Mouse (Mus musculus): ENCODE results near the gene Ttll5.

Gene Ttll5

DNA sequence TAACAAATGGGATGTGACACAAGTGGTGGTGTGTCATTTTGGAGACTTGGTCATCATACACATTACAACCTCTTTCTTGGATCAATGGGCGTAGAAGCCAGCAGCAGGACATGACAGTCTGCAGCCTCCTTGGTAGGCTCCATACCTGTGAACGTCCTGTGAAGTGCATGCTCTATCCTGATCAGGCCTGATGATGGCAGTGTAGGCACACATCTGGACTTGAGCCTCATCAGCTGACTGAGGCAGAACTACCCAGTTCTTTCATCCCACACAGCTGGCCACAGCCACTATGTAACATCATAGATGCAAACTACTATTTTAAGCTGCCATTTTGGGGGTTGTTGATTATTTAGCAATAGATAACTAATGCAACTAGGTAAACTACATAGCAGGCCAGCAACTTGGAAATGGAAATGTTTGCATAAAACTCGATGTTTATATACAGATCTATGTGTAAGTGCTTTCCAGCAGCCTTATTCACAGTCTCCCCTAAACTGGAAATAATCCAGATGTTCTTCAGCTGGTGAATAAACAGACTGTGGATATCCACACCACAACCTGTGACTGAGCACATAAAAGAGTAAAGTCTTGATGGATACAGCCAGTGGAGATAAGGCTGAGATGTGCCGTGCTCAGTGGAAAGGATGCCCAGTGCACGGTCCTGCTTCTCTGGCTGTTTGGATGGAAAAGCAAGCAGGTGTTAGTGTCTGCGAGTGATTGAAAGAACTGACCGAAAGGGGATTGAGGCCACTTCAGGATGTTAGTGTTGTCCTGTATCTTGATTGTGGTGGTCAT, 23.9 kb downstream of the Ttll5 start:
- DNase-seq, result no peak

GRCm38 (mm10) chr12:85850661-85851060, 26.2 kb downstream of the Ttll5 start:
- DNase-seq, result no peak

GRCm38 (mm10) chr12:85853836-85854235, 29.4 kb downstream of the Ttll5 start:
- no peak for DNase-seq

- DNase-seq, result no peak
Observed at GRCm38 (mm10) chr12:85854271-85854670, 29.8 kb downstream of the Ttll5 start.

GRCm38 (mm10) chr12:85857300-85857699, 32.8 kb downstream of the Ttll5 start:
- no peak for DNase-seq

DNA sequence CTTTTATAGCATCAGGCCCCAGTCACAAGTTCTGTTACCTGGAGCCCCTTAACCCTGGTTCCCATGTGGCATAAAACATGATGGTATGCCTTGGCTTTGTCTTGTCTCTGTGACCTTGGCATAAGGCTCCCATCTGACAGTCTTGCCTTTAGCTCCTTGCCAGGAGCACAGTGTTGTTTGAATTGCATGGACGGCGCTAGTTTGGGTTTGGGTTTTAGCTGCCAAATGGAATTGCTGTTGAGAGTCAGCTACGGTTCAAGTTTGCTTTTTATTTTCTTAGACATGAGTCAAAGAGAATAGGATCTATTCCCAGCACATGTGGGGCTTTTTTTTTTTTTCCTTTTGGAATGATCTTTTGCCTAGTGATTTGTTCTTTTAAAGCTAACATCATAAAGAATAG, 34.7 kb downstream of the Ttll5 start:
- no peak for DNase-seq

GRCm38 (mm10) chr12:85859511-85860189, 35.2 kb downstream of the Ttll5 start:
- DNase-seq, result no peak

GRCm38 (mm10) chr12:85862514-85862913, 38.1 kb downstream of the Ttll5 start:
- no peak for DNase-seq

GRCm38 (mm10) chr12:85865526-85865925, 41.1 kb downstream of the Ttll5 start:
- no peak for DNase-seq

DNA sequence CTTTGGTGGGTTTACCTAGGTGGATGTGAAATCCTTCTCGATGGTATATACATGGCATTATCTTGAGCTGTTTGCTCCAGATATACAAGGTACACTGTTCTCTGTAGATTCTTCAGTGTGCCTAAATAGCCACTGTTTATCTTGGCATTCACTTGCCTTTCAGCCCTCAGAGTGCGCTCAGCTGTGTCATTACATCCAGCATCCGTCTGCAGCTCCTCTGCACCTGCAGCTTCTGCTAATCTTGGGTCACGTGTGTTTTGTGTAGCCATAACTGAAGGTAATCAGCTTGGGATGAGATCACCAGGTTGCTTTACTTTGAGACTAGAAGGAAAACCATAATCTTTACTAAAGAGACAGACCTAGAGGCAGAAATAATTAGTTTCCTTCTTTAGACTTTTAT, 42.2 kb downstream of the Ttll5 start:
- DNase-seq, result no peak

DNA sequence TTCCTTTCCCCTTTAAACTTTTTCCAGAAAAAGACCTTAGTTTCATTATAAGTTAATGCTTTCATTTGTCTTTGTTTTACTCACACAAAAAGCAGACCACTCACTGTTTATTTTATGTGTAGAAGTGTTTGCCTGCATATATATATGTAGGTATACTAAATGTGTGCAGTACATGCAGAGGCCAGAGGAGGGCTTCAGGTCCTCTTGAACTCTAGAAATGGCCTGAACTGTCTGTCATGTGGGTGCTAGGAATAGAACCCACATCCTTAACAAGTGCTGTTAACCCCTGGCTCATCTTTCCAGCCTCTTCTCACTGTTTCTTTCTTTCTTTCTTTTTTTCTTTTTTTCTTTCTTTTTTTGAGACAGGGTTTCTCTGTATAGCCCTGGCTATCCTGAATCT, 42.7 kb downstream of the Ttll5 start:
- no peak for DNase-seq

GRCm38 (mm10) chr12:85869423-85869822, 45.0 kb downstream of the Ttll5 start:
- no peak for DNase-seq

GRCm38 (mm10) chr12:85879631-85880314, 55.3 kb downstream of the Ttll5 start:
- DNase-seq, result peak; percentile 51

GRCm38 (mm10) chr12:85885024-85885423, 60.6 kb downstream of the Ttll5 start:
- DNase-seq, result no peak

- DNase-seq, result no peak
Observed at GRCm38 (mm10) chr12:85890054-85890453, 65.6 kb downstream of the Ttll5 start.

DNA sequence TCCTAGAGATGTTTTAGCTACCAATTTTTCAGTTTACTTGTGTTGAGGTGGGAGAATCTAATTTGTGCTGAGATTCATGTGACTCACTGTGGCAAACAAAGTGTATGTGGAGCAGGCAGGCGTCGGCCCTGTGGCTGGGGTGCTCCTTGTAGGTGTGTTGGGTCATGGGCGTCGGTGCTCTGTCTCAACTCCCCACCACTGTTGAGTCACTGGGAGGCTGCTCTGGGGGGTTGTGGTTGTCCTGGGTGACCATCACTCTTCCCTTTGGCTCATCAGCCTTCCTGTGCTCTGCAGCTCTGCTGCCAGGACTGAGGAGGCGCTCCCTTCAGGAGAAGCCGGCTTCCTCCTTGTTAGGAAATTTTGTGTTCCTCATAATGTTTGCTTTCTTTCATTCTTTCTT, 79.5 kb downstream of the Ttll5 start:
- DNase-seq, result no peak

DNA sequence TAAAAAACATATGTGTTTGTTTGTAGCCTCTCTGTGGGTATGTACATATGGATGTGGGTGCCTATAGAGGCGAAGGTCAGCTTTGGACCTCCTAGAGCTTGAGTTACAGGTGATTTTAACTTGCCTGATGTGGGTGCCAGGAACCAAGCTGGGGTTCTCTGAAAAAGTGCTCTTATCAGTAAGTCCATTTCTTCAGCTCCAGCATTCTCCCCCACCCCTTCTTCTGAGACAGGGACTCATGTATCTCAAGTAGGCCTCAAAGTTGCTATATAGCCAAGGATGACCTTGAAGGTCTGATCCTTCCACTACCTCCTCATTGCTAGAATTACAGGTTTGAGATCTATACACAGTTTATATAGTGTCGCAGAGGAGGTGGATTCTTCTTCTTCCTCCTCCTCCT, 81.2 kb downstream of the Ttll5 start:
- no peak for DNase-seq

GRCm38 (mm10) chr12:85907896-85908295, 83.4 kb downstream of the Ttll5 start:
- DNase-seq, result no peak

- DNase-seq, result no peak
Observed at GRCm38 (mm10) chr12:85910811-85911210, 86.4 kb downstream of the Ttll5 start.

DNA sequence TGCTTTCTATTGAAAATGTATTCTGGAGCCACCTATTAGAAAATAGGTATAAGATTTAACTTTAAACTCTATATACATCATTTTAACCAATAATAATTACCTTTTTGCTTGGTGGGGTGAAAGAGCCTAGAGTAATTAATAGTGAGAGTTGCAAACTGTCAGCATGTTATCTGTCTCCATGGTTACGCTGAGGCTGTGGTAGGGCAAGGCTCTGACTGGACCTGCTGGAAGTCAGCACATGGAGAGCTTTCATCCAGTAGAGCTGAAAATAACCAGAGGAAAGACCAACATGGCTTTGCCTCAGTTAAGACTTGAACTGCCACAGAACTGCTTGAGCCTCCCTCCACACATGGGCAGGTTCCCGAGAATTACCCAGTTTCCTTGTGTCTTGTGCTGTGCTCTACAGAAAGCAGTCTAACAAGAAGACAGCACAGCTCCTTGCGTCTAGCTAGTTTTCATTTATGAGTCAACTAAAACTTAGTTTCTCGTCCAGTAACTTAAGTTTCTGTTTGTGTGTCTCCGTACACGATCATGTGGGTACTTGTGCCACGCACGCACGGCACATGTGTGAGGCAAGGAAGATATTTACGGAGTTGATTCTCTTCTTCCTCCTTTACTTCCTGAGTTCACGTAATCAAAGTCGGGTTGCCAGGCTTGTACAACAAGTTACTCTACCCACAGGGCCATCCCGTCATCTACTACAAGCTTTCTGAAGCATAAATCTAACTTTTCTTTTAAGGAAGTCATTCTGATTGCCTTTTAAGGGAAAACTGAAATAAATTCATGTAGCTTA, 88.4 kb downstream of the Ttll5 start:
- DNase-seq, result no peak

DNA sequence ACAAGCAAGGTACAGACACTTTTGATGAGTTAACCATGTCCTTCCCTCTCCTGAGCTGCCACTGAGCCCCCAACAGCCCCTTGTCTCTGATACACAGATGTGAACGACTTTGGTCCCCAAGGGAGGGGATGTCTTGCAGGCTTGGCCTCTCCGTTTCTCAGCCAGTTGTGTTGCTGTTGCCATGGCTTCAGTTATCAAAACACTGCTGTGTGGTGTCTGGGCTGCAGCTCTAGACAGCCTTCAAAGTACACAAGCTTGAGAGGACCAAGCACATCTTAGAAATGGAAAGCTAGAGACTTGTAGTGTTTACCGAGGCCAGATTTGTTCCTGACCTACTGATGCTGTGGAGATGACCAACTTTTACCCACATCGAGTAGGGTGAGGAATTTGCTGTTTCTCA, 102.4 kb downstream of the Ttll5 start:
- DNase-seq, result no peak

DNA sequence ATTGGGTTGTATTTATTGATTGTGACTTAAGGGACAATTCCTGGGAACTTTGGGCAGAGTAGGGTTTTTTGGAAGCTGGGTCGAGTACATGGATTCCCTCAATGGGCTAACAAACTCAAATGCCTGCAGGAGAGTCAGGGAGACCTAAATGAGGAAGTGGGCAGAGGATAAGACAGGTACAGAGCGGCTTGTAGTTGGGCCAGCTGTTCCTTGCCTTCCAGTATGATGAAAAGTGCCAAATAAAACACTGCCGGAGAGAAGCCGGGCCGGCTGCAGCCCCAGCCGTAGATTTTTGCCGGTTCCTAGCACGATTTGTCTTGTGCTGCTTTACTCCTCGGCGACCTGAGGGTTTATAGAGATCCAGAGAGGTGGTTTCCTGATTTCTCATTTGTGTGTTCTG, 104.1 kb downstream of the Ttll5 start:
- DNase-seq, result no peak

DNA sequence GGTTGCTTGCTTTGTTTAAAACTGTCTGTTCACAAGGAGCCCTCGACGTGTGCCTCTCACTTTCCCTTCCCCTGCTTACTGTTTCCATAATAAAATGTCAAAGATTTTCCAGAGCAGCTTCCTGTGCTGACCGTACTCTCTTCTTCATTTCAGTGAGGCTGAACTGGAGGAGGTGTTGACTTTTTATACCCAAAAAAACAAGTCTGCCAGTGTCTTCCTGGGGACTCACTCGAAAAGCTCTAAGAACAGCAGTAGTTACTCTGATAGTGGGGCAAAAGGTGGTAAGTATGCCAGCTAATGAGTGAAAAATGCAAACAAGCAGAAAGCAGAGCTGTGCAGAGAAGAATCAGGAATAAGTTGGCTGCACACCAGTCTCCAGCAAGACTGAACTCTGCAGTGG, 105.3 kb downstream of the Ttll5 start:
- no peak for DNase-seq

All from right cerebral cortex, postnatal 14 days (tissue).